Mouse (Mus musculus): ENCODE results near the gene Fmnl2.

GRCm38 (mm10) chr2:53121797-53122196 lies 264.1 kb downstream of the Fmnl2 start:
- TF ChIP-seq POLR2A (IDR thresholded peaks at IDR 0.05; ENCODE audit: insufficient read depth, low read depth, low read length) (no peak), CTCF (IDR thresholded peaks at IDR 0.05) (peak; percentile 81)

Measured in heart, adult 2 months (tissue).